Mouse (Mus musculus) forebrain, embryonic 11.5 days (tissue): ENCODE results near the gene Ssx2ip. TPM values are rescaled to one million over a fixed set of nuclear protein-coding genes. Genes with fewer than 3 reads are reported as not detected.

ENCODE experiments used
- ATAC-seq: fragments of 200-750 bp; cut with Nextera tagmentation; replicated peaks from 2 replicates; pipeline ENCODE4 v1.8.0; 2017; ENCODE audit warnings: moderate TSS enrichment; ENCODE audit not compliant: low FRiP score
- DNase-seq: peaks from one replicate; pipeline ENCODE4 v3.0.0-alpha.2; 2017; ENCODE audit warnings: low spot score
- H3K27ac ChIP-seq: fragments of 300-500 bp; sonication (generic); 2 replicates; pipeline ENCODE4 v1.5.1; 2014; ENCODE audit warnings: low read depth, low read length
- H3K27me3 ChIP-seq: fragments of 300-500 bp; sonication (generic); 2 replicates; pipeline ENCODE4 v1.6.1; 2014; ENCODE audit warnings: mild to moderate bottlenecking, low read length, mixed read lengths; ENCODE audit not compliant: control insufficient read depth, insufficient read depth
- H3K36me3 ChIP-seq: fragments of 300-500 bp; sonication (generic); 2 replicates; pipeline ENCODE4 v1.6.1; 2014; ENCODE audit warnings: mild to moderate bottlenecking, low read length, moderate library complexity, mixed read lengths; ENCODE audit not compliant: control insufficient read depth, insufficient read depth
- H3K4me1 ChIP-seq: fragments of 300-500 bp; sonication (generic); replicated peaks from 2 replicates; pipeline ENCODE4 v1.6.1; 2014; ENCODE audit warnings: low read length, mixed read lengths; ENCODE audit not compliant: control insufficient read depth, insufficient read depth
- H3K4me2 ChIP-seq: fragments of 300-500 bp; sonication (generic); 2 replicates; pipeline ENCODE4 v1.6.1; 2014; ENCODE audit warnings: low read depth, mild to moderate bottlenecking, low read length, moderate library complexity, mixed read lengths; ENCODE audit not compliant: severe bottlenecking
- H3K4me3 ChIP-seq: fragments of 300-500 bp; sonication (generic); 2 replicates; pipeline ENCODE4 v1.5.1; 2014; ENCODE audit warnings: low read depth, low read length
- H3K9ac ChIP-seq: fragments of 300-500 bp; sonication (generic); 2 replicates; pipeline ENCODE4 v1.6.1; 2014; ENCODE audit warnings: low read length
- H3K9me3 ChIP-seq: fragments of 300-500 bp; sonication (generic); 2 replicates; pipeline ENCODE4 v1.6.1; 2016; ENCODE audit warnings: low read length, mixed read lengths; ENCODE audit not compliant: control insufficient read depth
- WGBS: fragments of 180-500 bp; shearing (Covaris S2); extraction: QIAGEN DNeasy Blood & Tissue Kit; methylation state at CpG from one replicate; pipeline ENCODE4 v1.1.7; 2014; 5-methylcytosine and 5-hydroxymethylcytosine counted together
- polyA plus RNA-seq: library from polyadenylated mRNA; unstranded; fragments of >200 nt; fragmentation: Nextera tagmentation; extraction: Ambion mirVana; gene quantifications from 2 replicates; pipeline ENCODE4 v1.2.1, GENCODE M21; 2014

Gene Ssx2ip
- polyA plus RNA-seq, 1 experiment from 2014 or later = 41.6 TPM

- no peak for ATAC-seq
- WGBS = 91% methylated on average over 7 of the region's 7 CpGs
- H3K9me3 ChIP-seq = no peaks in the 10 kb centered on the region; the same call in 1 of the 2 replicates
- DNase-seq = no peak
- no peak overlapping the region for H3K27ac ChIP-seq
- H3K9ac ChIP-seq = no peak overlapping the region
- H3K4me2 ChIP-seq = no peak overlapping the region
- no peaks in the 10 kb centered on the region for H3K4me1 ChIP-seq
- H3K4me3 ChIP-seq = no peak overlapping the region
- no peaks in the 10 kb centered on the region; the same call in 1 of the 2 replicates for H3K36me3 ChIP-seq
- H3K27me3 ChIP-seq = no peaks in the 10 kb centered on the region
Measured at GRCm38 (mm10) chr3:146444880-146445279, 40.4 kb downstream of the Ssx2ip start.

- H3K27me3 ChIP-seq = no peaks in the 10 kb centered on the region
- no peak overlapping the region for H3K27ac ChIP-seq
- no peak overlapping the region for H3K9ac ChIP-seq
- H3K4me3 ChIP-seq = no peak overlapping the region
- DNase-seq = no peak
- WGBS = 93% methylated on average over 5 of the region's 5 CpGs
- no peaks in the 10 kb centered on the region; the same call in 1 of the 2 replicates for H3K9me3 ChIP-seq
- no peaks in the 10 kb centered on the region; the same call in 1 of the 2 replicates for H3K36me3 ChIP-seq
- H3K4me1 ChIP-seq = no peaks in the 10 kb centered on the region; the same call in 1 of the 2 replicates
- H3K4me2 ChIP-seq = no peak overlapping the region
- no peak for ATAC-seq
Measured at GRCm38 (mm10) chr3:146447156-146447555, 42.7 kb downstream of the Ssx2ip start.

- Histone ChIP-seq H3K9me3 (no peaks in the 10 kb centered on the region; the same call in 1 of the 2 replicates), H3K4me2 (no peak overlapping the region), H3K36me3 (no peaks in the 10 kb centered on the region; the same call in 1 of the 2 replicates), H3K4me3 (no peak overlapping the region), H3K27me3 (no peaks in the 10 kb centered on the region), H3K27ac (no peak overlapping the region), H3K4me1 (no peaks in the 10 kb centered on the region; the same call in 1 of the 2 replicates), H3K9ac (no peak overlapping the region)
- DNase-seq (no peak), ATAC-seq (no peak)
- 94% methylated on average over 3 of the region's 3 CpGs for WGBS
Measured at GRCm38 (mm10) chr3:146447598-146447997, 43.2 kb downstream of the Ssx2ip start.

GRCm38 (mm10) chr3:146448372-146448771 lies 43.9 kb downstream of the Ssx2ip start:
- Histone ChIP-seq H3K4me2 (no peak overlapping the region), H3K27me3 (no peaks in the 10 kb centered on the region), H3K9me3 (no peaks in the 10 kb centered on the region; the same call in 1 of the 2 replicates), H3K4me1 (no peaks in the 10 kb centered on the region; the same call in 1 of the 2 replicates), H3K36me3 (no peaks in the 10 kb centered on the region; the same call in 1 of the 2 replicates), H3K27ac (no peak overlapping the region), H3K4me3 (no peak overlapping the region), H3K9ac (no peak overlapping the region)
- ATAC-seq (no peak), DNase-seq (no peak)
- 90% methylated on average over 10 of the region's 10 CpGs for WGBS

GRCm38 (mm10) chr3:146448969-146449368 lies 44.5 kb downstream of the Ssx2ip start:
- no peak overlapping the region for H3K9ac ChIP-seq
- no peaks in the 10 kb centered on the region; the same call in 1 of the 2 replicates for H3K4me1 ChIP-seq
- no peak overlapping the region for H3K4me2 ChIP-seq
- no peaks in the 10 kb centered on the region; the same call in 1 of the 2 replicates for H3K36me3 ChIP-seq
- no peaks in the 10 kb centered on the region; the same call in 1 of the 2 replicates for H3K9me3 ChIP-seq
- 78% methylated on average over 6 of the region's 6 CpGs for whole genome bisulfite sequencing
- no peak overlapping the region for H3K4me3 ChIP-seq
- ATAC-seq (no peak), DNase-seq (no peak)
- no peak overlapping the region for H3K27ac ChIP-seq
- H3K27me3 ChIP-seq = no peaks in the 10 kb centered on the region

GRCm38 (mm10) chr3:146449745-146450250 lies 45.4 kb downstream of the Ssx2ip start, which contains the start of gene Ctbs:
Gene Ctbs (plus strand): TSS chr3:146449795.
- Histone ChIP-seq H3K9me3 (no peaks in the 10 kb centered on the region; the same call in 1 of the 2 replicates), H3K4me1 (no peaks in the 10 kb centered on the region; the same call in 1 of the 2 replicates), H3K4me2 (peak within 1 kb of the TSS; percentile 69), H3K9ac (peak within 1 kb of the TSS; percentile 69), H3K27ac (no peak within 1 kb of the TSS; the same call in 1 of the 2 replicates), H3K4me3 (peak within 1 kb of the TSS; percentile 45), H3K36me3 (no peaks in the 10 kb centered on the region; the same call in 1 of the 2 replicates), H3K27me3 (no peaks in the 10 kb centered on the region)
- whole genome bisulfite sequencing = 52% methylated on average over 9 of the region's 9 CpGs
- ATAC-seq = no peak; the same call in 1 of the 2 replicates
- DNase-seq = no peak

GRCm38 (mm10) chr3:146450371-146450841 lies 46.0 kb downstream of the Ssx2ip start:
- WGBS = under 1% methylated on average over 29 of the region's 29 CpGs
- H3K9ac ChIP-seq = peak overlapping the region; percentile 69
- H3K4me2 ChIP-seq = peak overlapping the region; percentile 69
- H3K4me1 ChIP-seq = no peaks in the 10 kb centered on the region; the same call in 1 of the 2 replicates
- no peaks in the 10 kb centered on the region for H3K27me3 ChIP-seq
- H3K4me3 ChIP-seq = peak overlapping the region; percentile 45
- peak; percentile 97 for DNase-seq
- peak; percentile 100 for ATAC-seq
- no peaks in the 10 kb centered on the region; the same call in 1 of the 2 replicates for H3K9me3 ChIP-seq
- no peak overlapping the region; the same call in 1 of the 2 replicates for H3K27ac ChIP-seq
- no peaks in the 10 kb centered on the region for H3K36me3 ChIP-seq

- no peaks in the 10 kb centered on the region for H3K9me3 ChIP-seq
- DNase-seq = no peak
- H3K4me2 ChIP-seq = no peak overlapping the region
- no peak overlapping the region for H3K9ac ChIP-seq
- no peak overlapping the region for H3K27ac ChIP-seq
- WGBS = 86% methylated on average over 5 of the region's 5 CpGs
- no peak overlapping the region for H3K4me3 ChIP-seq
- ATAC-seq = no peak
- H3K4me1 ChIP-seq = no peaks in the 10 kb centered on the region; the same call in 1 of the 2 replicates
- H3K27me3 ChIP-seq = no peaks in the 10 kb centered on the region
- H3K36me3 ChIP-seq = no peaks in the 10 kb centered on the region
Measured at GRCm38 (mm10) chr3:146451375-146451774, 46.9 kb downstream of the Ssx2ip start.
